Mouse (Mus musculus) liver, postnatal 0 days (tissue): ENCODE measurements around the gene Dnpep.

ENCODE experiments used
- CTCF ChIP-seq: sonication (generic); IDR thresholded peaks from 2 replicates; pipeline ENCODE4 v1.5.1; 2016; ENCODE audit warnings: antibody characterized with exemption, low read depth
- EP300 ChIP-seq: IDR thresholded peaks from 2 replicates; pipeline ENCODE4 v1.6.1; 2016; ENCODE audit warnings: antibody characterized with exemption, low read depth, mild to moderate bottlenecking

DNA sequence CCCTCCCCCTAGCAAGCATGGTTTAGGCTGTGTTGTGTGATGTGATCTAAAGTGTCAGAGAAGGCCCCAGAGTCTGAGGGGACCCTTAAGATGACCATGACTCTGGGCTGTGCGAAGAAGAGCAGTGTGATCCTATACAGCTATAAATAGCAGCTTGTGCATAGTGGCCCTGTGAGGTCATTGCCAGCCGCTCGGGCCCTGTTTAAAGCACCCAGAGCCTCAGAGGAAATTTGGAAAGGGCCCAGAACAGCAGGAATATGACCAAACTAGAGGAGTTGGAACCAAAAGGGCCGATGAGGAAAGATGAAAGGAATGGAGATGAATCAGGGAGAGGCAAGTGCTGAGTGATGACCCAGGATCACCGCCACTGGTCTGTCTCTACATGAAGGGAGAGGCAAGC, 29.5 kb upstream of the Dnpep start:
- TF ChIP-seq CTCF = no peak
- no peak for TF ChIP-seq EP300
